ENCODE assay signal across 22 mouse cellular contexts in the genomic region with DNA sequence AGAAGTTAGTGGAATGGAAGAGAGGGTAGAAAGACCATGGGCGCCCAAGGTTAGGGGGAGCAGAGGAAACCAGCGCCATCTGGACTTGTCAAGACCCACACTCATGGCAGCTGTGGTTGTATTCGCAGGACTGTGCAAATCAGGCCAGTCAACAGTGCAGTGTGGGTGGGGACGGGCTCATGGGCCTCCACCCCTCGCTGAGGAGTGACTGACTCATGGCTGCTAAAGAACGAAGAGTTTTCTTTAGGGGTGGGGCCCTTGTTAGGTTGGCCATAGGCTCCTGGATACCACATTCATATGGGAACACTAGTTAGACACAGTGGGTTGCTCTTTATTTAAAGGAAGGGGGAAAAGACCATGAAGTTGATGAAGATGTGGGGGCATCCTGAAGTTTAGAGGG.
DNase-seq lines count a peak whose midpoint lies in the region; ATAC-seq and TF ChIP-seq lines count a peak whose summit lies in the region.
"Had no signal": no experiment of that assay in that cellular context is flagged by ENCODE, and none has a peak within 500 bp of the region (broad histone marks: within the 10 kb centered on the region; RNA-seq: fewer than 3 reads in every experiment).

No protein-coding gene starts in this region.

- TF ChIP-seq CTCF in stomach, postnatal 0 days (IDR thresholded peaks at IDR 0.05; ENCODE audit: low read depth): no peak

- no peaks in the 10 kb centered on the region for H3K27me3 ChIP-seq in stomach, embryonic 16.5 days (ENCODE audit: control insufficient read depth, insufficient read depth, low read length)
- H3K27me3 ChIP-seq in stomach, postnatal 0 days (ENCODE audit: control insufficient read depth, insufficient read depth, low read length): no peaks in the 10 kb centered on the region
- H3K27me3 ChIP-seq: CH12.LX, Patski had no signal

- peak; percentile 47; the same call in 1 of the 2 replicates for ATAC-seq in stomach, embryonic 16.5 days (ENCODE audit: insufficient read depth, low FRiP score)
- peak; percentile 91 for ATAC-seq in stomach, postnatal 0 days (ENCODE audit: low FRiP score, low TSS enrichment)
- ATAC-seq: activated CD4-positive, CD25-positive, alpha-beta regulatory T cell, adult 4 months; CD4-positive, CD25-positive, alpha-beta regulatory T cell, adult 4 months; Patski had no signal

- H3K4me2 ChIP-seq in stomach, embryonic 16.5 days (ENCODE audit: low read depth, low read length): no peak overlapping the region
- no peak overlapping the region for H3K4me2 ChIP-seq in stomach, postnatal 0 days (replicated peaks; ENCODE audit: low read depth)

- WGBS in stomach, embryonic 16.5 days: 60% methylated on average over 6 of the region's 6 CpGs
- WGBS in stomach, postnatal 0 days: 68% methylated on average over 6 of the region's 6 CpGs

- H3K9ac ChIP-seq in stomach, embryonic 16.5 days (ENCODE audit: low read length): no peak overlapping the region
- H3K9ac ChIP-seq in stomach, postnatal 0 days (ENCODE audit: low read length): no peak overlapping the region

- H3K9me3 ChIP-seq in stomach, embryonic 16.5 days (replicated peaks; ENCODE audit: control insufficient read depth, low read length): no peaks in the 10 kb centered on the region
- H3K9me3 ChIP-seq in stomach, postnatal 0 days (ENCODE audit: control insufficient read depth, low read length): no peaks in the 10 kb centered on the region

- H3K27ac ChIP-seq in stomach, embryonic 16.5 days (ENCODE audit: low read length): no peak overlapping the region
- no peak overlapping the region for H3K27ac ChIP-seq in stomach, postnatal 0 days (replicated peaks)

- no peak overlapping the region for H3K4me3 ChIP-seq in stomach, embryonic 16.5 days (replicated peaks; ENCODE audit: low read length)
- no peak overlapping the region for H3K4me3 ChIP-seq in stomach, postnatal 0 days (ENCODE audit: low read depth, low read length)

- DNase-seq in NIH3T3 (ENCODE audit: low read depth): peak; percentile 43
- DNase-seq in stomach, postnatal 0 days (ENCODE audit: low spot score): peak; percentile 33
- DNase-seq in embryo, embryonic 10 days (ENCODE audit: low spot score): no peak
- no peak for DNase-seq in thymus, postnatal 10 days (ENCODE audit: low spot score in 2 of 2)
- no peak for DNase-seq in gastrocnemius, postnatal 25 days
- DNase-seq: adrenal gland, adult 2 months; adrenal gland, adult 8-10 months; adrenal gland, postnatal 10 days; adrenal gland, postnatal 14 days; adrenal gland, postnatal 25 days; adrenal gland, postnatal 36 days; B cell, adult 2 months; cerebellum, adult 11 months; cerebellum, adult 11-12 months; cerebellum, adult 18-20 months; cerebellum, adult 2 months had no signal

- no peak for TF ChIP-seq EP300 in stomach, postnatal 0 days (optimal IDR thresholded peaks at IDR 0.05)

- no peaks in the 10 kb centered on the region for H3K4me1 ChIP-seq in stomach, embryonic 16.5 days (ENCODE audit: control insufficient read depth, insufficient read depth, low read length)
- H3K4me1 ChIP-seq in stomach, postnatal 0 days (replicated peaks; ENCODE audit: control insufficient read depth, insufficient read depth): no peaks in the 10 kb centered on the region

- H3K36me3 ChIP-seq in stomach, embryonic 16.5 days (ENCODE audit: control insufficient read depth, insufficient read depth, low read length): no peaks in the 10 kb centered on the region
- no peaks in the 10 kb centered on the region for H3K36me3 ChIP-seq in stomach, postnatal 0 days (ENCODE audit: control insufficient read depth, insufficient read depth, low read length)
- H3K36me3 ChIP-seq: G1E had no signal

Comparison
In these comparisons a context has a peak if more than half of its experiments do, and no peak if none do; other contexts are left out.
1. DNase-seq: peak in NIH3T3 (single experiment) and stomach, postnatal 0 days (single experiment); none in embryo, embryonic 10 days (single experiment), thymus, postnatal 10 days (0 of 2) and gastrocnemius, postnatal 25 days (single experiment).